Mouse (Mus musculus) neural tube, embryonic 11.5 days (tissue): ENCODE measurements around the gene Ephb2. TPM values are rescaled to one million over a fixed set of nuclear protein-coding genes. Genes with fewer than 3 reads are reported as not detected.

Experiments
- ATAC-seq: fragments of 200-750 bp; cut with Nextera tagmentation; 2 replicates; pipeline ENCODE4 v1.8.0; 2017; ENCODE audit warnings: moderate number of reproducible peaks, mild to moderate bottlenecking, moderate TSS enrichment, moderate library complexity; ENCODE audit not compliant: insufficient read depth, low FRiP score, low TSS enrichment
- DNase-seq: peaks from one replicate; pipeline ENCODE4 v3.0.0-alpha.2; 2015; ENCODE audit warnings: low spot score
- H3K27ac ChIP-seq: fragments of 300-500 bp; sonication (generic); 2 replicates; pipeline ENCODE4 v1.5.1; 2014; ENCODE audit warnings: low read depth, mild to moderate bottlenecking, low read length
- H3K27me3 ChIP-seq: fragments of 300-500 bp; sonication (generic); 2 replicates; pipeline ENCODE4 v1.6.1; 2014; ENCODE audit warnings: mild to moderate bottlenecking, low read length, mixed read lengths; ENCODE audit not compliant: control insufficient read depth, insufficient read depth
- H3K36me3 ChIP-seq: fragments of 300-500 bp; sonication (generic); 2 replicates; pipeline ENCODE4 v1.6.1; 2014; ENCODE audit warnings: mild to moderate bottlenecking, low read length, moderate library complexity, mixed read lengths; ENCODE audit not compliant: control insufficient read depth, insufficient read depth
- H3K4me1 ChIP-seq: fragments of 300-500 bp; sonication (generic); 2 replicates; pipeline ENCODE4 v1.6.1; 2014; ENCODE audit warnings: low read length, mixed read lengths; ENCODE audit not compliant: control insufficient read depth, insufficient read depth
- H3K4me2 ChIP-seq: fragments of 300-500 bp; sonication (generic); 2 replicates; pipeline ENCODE4 v1.6.1; 2014; ENCODE audit warnings: low read depth, mild to moderate bottlenecking, moderate library complexity
- H3K4me3 ChIP-seq: fragments of 300-500 bp; sonication (generic); 2 replicates; pipeline ENCODE4 v1.5.1; 2014; ENCODE audit warnings: low read depth, low read length
- H3K9ac ChIP-seq: fragments of 300-500 bp; sonication (generic); 2 replicates; pipeline ENCODE4 v1.6.1; 2014; ENCODE audit warnings: mild to moderate bottlenecking, low read length
- H3K9me3 ChIP-seq: fragments of 300-500 bp; sonication (generic); 2 replicates; pipeline ENCODE4 v1.6.1; 2016; ENCODE audit warnings: low read length; ENCODE audit not compliant: control insufficient read depth
- WGBS: fragments of 180-500 bp; shearing (Covaris S2); extraction: QIAGEN DNeasy Blood & Tissue Kit; methylation state at CpG from one replicate; pipeline ENCODE4 v1.1.7; 2014; 5-methylcytosine and 5-hydroxymethylcytosine counted together
- polyA plus RNA-seq: library from polyadenylated mRNA; unstranded; fragments of >200 nt; fragmentation: Nextera tagmentation; extraction: Ambion mirVana; gene quantifications from 2 replicates; pipeline ENCODE4 v1.2.1, GENCODE M21; 2014

Ephb2 gene
- polyA plus RNA-seq, 1 experiment from 2014 or later = 20.4 TPM

GRCm38 (mm10) chr4:136755364-136755811, 80.4 kb downstream of the Ephb2 start:
- peaks cover 59% of the 10 kb centered on the region for H3K4me1 ChIP-seq
- peak; percentile 92 for DNase-seq
- WGBS = under 1% methylated on average over 31 of the region's 31 CpGs
- H3K9me3 ChIP-seq = no peaks in the 10 kb centered on the region
- no peaks in the 10 kb centered on the region for H3K27me3 ChIP-seq
- peak overlapping the region; percentile 42 for H3K4me2 ChIP-seq
- H3K9ac ChIP-seq = peak overlapping the region; percentile 47
- ATAC-seq = peak; percentile 69
- 0 out of 2 replicates have a peak overlapping the region, but pooled peaks have one; percentile 10 for H3K4me3 ChIP-seq
- no peaks in the 10 kb centered on the region for H3K36me3 ChIP-seq
- H3K27ac ChIP-seq = peak overlapping the region; percentile 98

- no peak for ATAC-seq
- no peaks in the 10 kb centered on the region for H3K27me3 ChIP-seq
- no peak overlapping the region for H3K4me3 ChIP-seq
- no peak overlapping the region for H3K4me2 ChIP-seq
- H3K4me1 ChIP-seq = peaks cover 70% of the 10 kb centered on the region
- H3K27ac ChIP-seq = peak overlapping the region; percentile 98; the same call in 1 of the 2 replicates
- 81% methylated on average over 8 of the region's 8 CpGs for WGBS
- H3K9me3 ChIP-seq = no peaks in the 10 kb centered on the region
- peak overlapping the region; percentile 18; the same call in 1 of the 2 replicates for H3K9ac ChIP-seq
- no peaks in the 10 kb centered on the region; the same call in 1 of the 2 replicates for H3K36me3 ChIP-seq
- no peak for DNase-seq
Observed at GRCm38 (mm10) chr4:136754256-136754655, 81.5 kb downstream of the Ephb2 start.

DNA sequence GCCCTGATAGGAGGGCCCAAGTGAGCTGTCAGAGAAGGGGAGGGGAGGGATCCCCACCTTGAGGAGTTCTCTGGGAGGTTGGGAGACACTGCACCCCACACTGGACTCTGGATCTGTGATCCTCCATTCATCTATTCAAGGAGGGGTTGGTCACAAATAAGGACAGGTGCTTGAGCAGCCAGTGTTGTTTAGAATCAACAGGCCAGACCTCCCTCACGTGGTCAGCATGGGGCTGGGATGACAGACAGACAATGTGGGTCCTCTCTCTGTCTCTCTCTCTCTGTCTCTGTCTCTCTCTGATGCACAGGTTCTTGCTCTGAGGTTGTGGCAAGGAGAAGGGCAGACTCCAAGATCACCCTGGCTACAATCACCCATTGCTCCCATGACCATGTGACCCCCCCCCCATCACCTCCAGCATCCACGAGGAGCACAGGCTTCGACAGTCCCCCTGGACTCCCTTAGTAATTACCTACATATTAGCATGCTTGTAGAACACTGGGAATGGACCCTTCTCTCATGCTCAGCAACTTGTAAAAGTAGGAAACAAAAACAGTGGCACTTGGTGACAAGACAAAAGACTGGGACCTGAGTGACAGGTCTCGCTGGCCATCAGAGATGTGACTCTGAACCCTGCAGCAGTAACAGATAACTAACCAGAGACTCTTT, 84.3 kb downstream of the Ephb2 start:
- WGBS = 18% methylated on average over 4 of the region's 4 CpGs
- Histone ChIP-seq H3K9ac (peak overlapping the region; percentile 47), H3K27me3 (no peaks in the 10 kb centered on the region), H3K4me2 (no peak overlapping the region), H3K36me3 (no peaks in the 10 kb centered on the region; the same call in 1 of the 2 replicates), H3K27ac (peak overlapping the region; percentile 93), H3K9me3 (no peaks in the 10 kb centered on the region), H3K4me3 (no peak overlapping the region), H3K4me1 (peaks cover 62% of the 10 kb centered on the region)
- ATAC-seq (peak; percentile 4; the same call in 1 of the 2 replicates), DNase-seq (no peak)

DNA sequence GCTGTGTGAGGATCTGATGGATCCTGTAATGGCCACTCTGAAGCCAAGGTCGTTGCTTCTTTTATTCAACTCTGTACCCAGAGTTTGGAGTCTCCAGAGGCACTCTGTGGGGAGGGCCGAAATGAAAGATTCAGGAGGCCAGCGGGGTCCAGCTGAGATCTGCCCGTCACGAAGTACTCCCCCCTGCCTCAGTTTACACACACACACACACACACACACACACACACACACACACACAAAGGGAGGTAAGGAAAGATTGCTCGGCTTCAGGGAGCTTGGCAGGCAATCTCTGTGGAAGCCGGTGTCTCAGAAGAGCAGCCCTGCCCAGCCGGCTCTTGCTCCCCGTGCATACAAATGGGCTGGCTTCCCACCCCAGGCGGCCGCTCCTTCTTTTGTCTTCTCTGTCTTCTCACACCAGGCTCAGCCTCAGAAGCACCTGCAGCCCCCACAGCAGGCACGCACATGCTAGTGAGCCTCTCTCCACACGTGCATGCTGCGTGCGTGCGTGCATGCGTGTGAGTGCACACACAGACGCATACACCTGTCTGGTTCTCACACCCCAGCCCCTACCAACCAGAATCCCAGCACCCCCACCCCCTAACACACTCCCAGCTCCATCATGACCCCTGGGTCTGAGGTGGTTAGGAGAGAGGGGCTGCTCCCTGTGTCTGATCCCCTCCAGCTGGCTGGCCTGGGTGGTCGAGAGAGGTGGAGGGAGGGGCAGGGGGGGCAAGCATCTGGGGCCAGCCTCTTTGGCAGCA, 85.0 kb downstream of the Ephb2 start:
- no peaks in the 10 kb centered on the region for H3K27me3 ChIP-seq
- H3K4me1 ChIP-seq = peaks cover 57% of the 10 kb centered on the region
- H3K27ac ChIP-seq = peak overlapping the region; percentile 93
- H3K36me3 ChIP-seq = no peaks in the 10 kb centered on the region; the same call in 1 of the 2 replicates
- peak; percentile 40 for ATAC-seq
- peak overlapping the region; percentile 47 for H3K9ac ChIP-seq
- peak; percentile 78 for DNase-seq
- 4% methylated on average over 19 of the region's 19 CpGs for WGBS
- 0 out of 2 replicates have a peak overlapping the region, but pooled peaks have one; percentile 1 for H3K4me3 ChIP-seq
- peak overlapping the region; percentile 20; the same call in 1 of the 2 replicates for H3K4me2 ChIP-seq
- H3K9me3 ChIP-seq = no peaks in the 10 kb centered on the region

GRCm38 (mm10) chr4:136749851-136750577, 85.8 kb downstream of the Ephb2 start:
- H3K4me1 ChIP-seq = peaks cover 53% of the 10 kb centered on the region
- H3K4me2 ChIP-seq = peak overlapping the region; percentile 20; the same call in 1 of the 2 replicates
- H3K9ac ChIP-seq = peak overlapping the region; percentile 47
- H3K9me3 ChIP-seq = no peaks in the 10 kb centered on the region
- DNase-seq (peak; percentile 62), ATAC-seq (peak; percentile 68)
- H3K36me3 ChIP-seq = no peaks in the 10 kb centered on the region; the same call in 1 of the 2 replicates
- H3K27ac ChIP-seq = peak overlapping the region; percentile 93
- H3K27me3 ChIP-seq = no peaks in the 10 kb centered on the region
- no peak overlapping the region for H3K4me3 ChIP-seq
- 14% methylated on average over 19 of the region's 19 CpGs for WGBS

DNA sequence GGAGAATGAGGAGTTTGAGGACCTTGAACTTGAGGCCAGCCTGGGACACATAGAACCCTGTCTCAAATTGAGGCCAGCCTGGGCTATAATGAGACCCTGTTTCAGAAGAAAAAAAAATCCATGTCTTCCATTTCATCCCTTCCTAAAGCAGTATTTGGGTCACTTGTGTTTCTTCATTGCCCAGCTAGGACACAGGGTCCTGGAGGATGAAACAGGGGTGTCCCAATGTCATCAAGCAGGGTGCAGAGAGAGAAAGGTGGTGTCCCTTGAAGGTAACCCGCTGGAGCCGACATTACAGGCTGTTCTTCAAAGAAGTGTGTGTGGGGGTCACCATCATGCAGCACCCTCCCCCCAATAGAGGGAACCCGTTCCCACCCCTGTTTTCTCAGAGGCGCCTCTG, 86.4 kb downstream of the Ephb2 start:
- H3K9ac ChIP-seq = no peak overlapping the region; the same call in 1 of the 2 replicates
- no peak overlapping the region for H3K4me2 ChIP-seq
- no peak overlapping the region for H3K4me3 ChIP-seq

GRCm38 (mm10) chr4:136748842-136749392, 86.9 kb downstream of the Ephb2 start:
- no peaks in the 10 kb centered on the region; the same call in 1 of the 2 replicates for H3K36me3 ChIP-seq
- H3K9me3 ChIP-seq = no peaks in the 10 kb centered on the region
- no peak overlapping the region for H3K4me3 ChIP-seq
- H3K27ac ChIP-seq = peak overlapping the region; percentile 93
- WGBS = 34% methylated on average over 7 of the region's 7 CpGs
- ATAC-seq (no peak), DNase-seq (no peak)
- no peak overlapping the region for H3K4me2 ChIP-seq
- H3K27me3 ChIP-seq = no peaks in the 10 kb centered on the region
- peaks cover 42% of the 10 kb centered on the region for H3K4me1 ChIP-seq
- H3K9ac ChIP-seq = no peak overlapping the region

More for the DNA sequence above, 86.4 kb downstream of the Ephb2 start:
- ATAC-seq = no peak
- H3K9me3 ChIP-seq = no peaks in the 10 kb centered on the region
- peaks cover 47% of the 10 kb centered on the region for H3K4me1 ChIP-seq
- H3K36me3 ChIP-seq = no peaks in the 10 kb centered on the region; the same call in 1 of the 2 replicates
- DNase-seq = no peak
- 16% methylated on average over 4 of the region's 4 CpGs for WGBS
- H3K27ac ChIP-seq = peak overlapping the region; percentile 93
- H3K27me3 ChIP-seq = no peaks in the 10 kb centered on the region

DNA sequence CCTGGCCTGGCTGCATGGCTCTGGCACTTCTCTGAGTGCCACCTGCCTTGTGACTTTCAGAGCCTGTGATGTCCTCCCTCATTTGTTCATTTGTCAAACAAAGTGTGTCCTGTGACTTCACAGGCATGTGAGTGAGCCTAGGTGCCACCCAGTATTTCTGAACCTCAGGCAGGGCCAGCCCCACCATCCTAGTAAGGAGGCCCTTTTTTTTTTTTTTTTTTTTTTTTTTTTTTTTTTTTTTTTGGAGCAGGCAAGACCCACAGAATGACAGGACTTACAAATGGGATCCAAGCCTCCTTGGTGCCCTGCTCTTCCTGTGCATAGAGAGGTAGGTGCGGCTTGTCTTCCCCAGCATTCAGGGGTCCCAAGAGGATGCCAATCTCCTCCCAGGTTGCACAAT, 89.3 kb downstream of the Ephb2 start:
- Histone ChIP-seq H3K27me3 (no peaks in the 10 kb centered on the region), H3K4me2 (no peak overlapping the region), H3K36me3 (no peaks in the 10 kb centered on the region; the same call in 1 of the 2 replicates), H3K9ac (no peak overlapping the region), H3K4me1 (peaks cover 46% of the 10 kb centered on the region), H3K9me3 (no peaks in the 10 kb centered on the region), H3K27ac (no peak overlapping the region), H3K4me3 (no peak overlapping the region)
- ATAC-seq (no peak), DNase-seq (no peak)
- WGBS = 79% methylated on average over 1 of the region's 1 CpGs
